Mouse (Mus musculus): ENCODE results near the gene Satl1. TPM values are rescaled to one million over a fixed set of nuclear protein-coding genes. Genes with fewer than 3 reads are reported as not detected.
"Not testable (repeated sequence)": the region's sequence is repeated elsewhere in the genome, so short reads cannot be mapped to it uniquely, and the experiment has no call there.

The Satl1 gene
- not detected for total RNA-seq (2021)
- long read RNA-seq, experiment 1, partial matches to known transcripts = 1 of 1 reads
- long read RNA-seq, experiment 1, other reads (novel, unspliced or antisense) = 0 of 1 reads
- long read RNA-seq, experiment 2 = 0 reads

GRCm38 (mm10) chrX:112406679-112407078 lies at the start of gene Satl1:
TSS of gene Satl1 (minus strand) at chrX:112406779.
- no peak for DNase-seq (ENCODE audit: low spot score in 2 of 2)

- no peak for DNase-seq (ENCODE audit: low spot score in 2 of 2)
Observed at GRCm38 (mm10) chrX:112438064-112438463, 31.5 kb upstream of the Satl1 start.

GRCm38 (mm10) chrX:112437580-112437979 lies 31.0 kb upstream of the Satl1 start:
- DNase-seq (ENCODE audit: low spot score in 2 of 2) = no peak

GRCm38 (mm10) chrX:112422998-112423397 lies 16.4 kb upstream of the Satl1 start:
- DNase-seq (ENCODE audit: low spot score in 2 of 2) = not testable (repeated sequence)

- DNase-seq (ENCODE audit: low spot score in 2 of 2) = no peak
Observed at GRCm38 (mm10) chrX:112412309-112412708, 5.7 kb upstream of the Satl1 start.

GRCm38 (mm10) chrX:112370577-112371410 lies 35.8 kb downstream of the Satl1 start:
- peak; percentile 27 to 43 for DNase-seq (ENCODE audit: low spot score in 2 of 2)

- DNase-seq (ENCODE audit: low spot score in 2 of 2) = no peak
Observed at GRCm38 (mm10) chrX:112368426-112368825, 38.2 kb downstream of the Satl1 start.

GRCm38 (mm10) chrX:112348395-112348791 lies 58.2 kb downstream of the Satl1 start:
- DNase-seq (ENCODE audit: low spot score in 2 of 2) = no peak

GRCm38 (mm10) chrX:112347467-112348394 lies 58.8 kb downstream of the Satl1 start:
- DNase-seq (ENCODE audit: low spot score in 2 of 2) = no peak

- no peak for DNase-seq (ENCODE audit: low spot score in 2 of 2)
Observed at GRCm38 (mm10) chrX:112339486-112339885, 67.1 kb downstream of the Satl1 start.

Other genes with a start within 250 kb of the Satl1 start
- 1 to 10 TPM; 4.0 to 4.7 TPM for gene 4933403O08Rik, start 167.7 kb downstream of the Satl1 start, total RNA-seq (2021)
- gene Apool, start 95.4 kb downstream of the Satl1 start, total RNA-seq (2021) = 10 to 100 TPM; 84.0 to 90.9 TPM
- gene 2010106E10Rik, start 88.5 kb upstream of the Satl1 start, total RNA-seq (2021) = not detected
- 1 to 10 TPM; 1.8 to 2.8 TPM for gene Zfp711, start 193.7 kb upstream of the Satl1 start, total RNA-seq (2021)

Measured in gastrocnemius, postnatal 4 days (tissue).